Mouse (Mus musculus) spleen, adult 2 months (tissue): ENCODE results near the gene Adamts8. TPM values are rescaled to one million over a fixed set of nuclear protein-coding genes. Genes with fewer than 3 reads are reported as not detected.

Experiments used
- DNase-seq, 2 experiments: peaks; one replicate each; pipeline versions ENCODE4 v3.0.0 to v3.0.0-alpha.2; 2012 to 2021; ENCODE audit warnings: low spot score in 2 of 2, low read depth in 1 of 2
- H3K27ac ChIP-seq: fragments of 200-500 bp; 2 replicates; pipeline ENCODE4 v1.5.1; 2012; ENCODE audit warnings: low read length, inconsistent platforms; ENCODE audit not compliant: insufficient read depth
- H3K27me3 ChIP-seq: fragments of 200-500 bp; 2 replicates; pipeline ENCODE4 v1.6.1; 2012; ENCODE audit warnings: mild to moderate bottlenecking, moderate library complexity, low read length, inconsistent platforms; ENCODE audit not compliant: control insufficient read depth, insufficient read depth
- H3K36me3 ChIP-seq: fragments of 200-500 bp; 2 replicates; pipeline ENCODE4 v1.6.1; 2012; ENCODE audit warnings: mild to moderate bottlenecking, low read length, inconsistent platforms; ENCODE audit not compliant: control insufficient read depth, insufficient read depth
- H3K4me1 ChIP-seq: fragments of 200-500 bp; 2 replicates; pipeline ENCODE4 v1.6.1; 2011; ENCODE audit warnings: inconsistent platforms; ENCODE audit not compliant: control insufficient read depth, insufficient read depth, insufficient read length
- H3K4me3 ChIP-seq: fragments of 200-500 bp; 2 replicates; pipeline ENCODE4 v1.5.1; 2011; ENCODE audit warnings: mild to moderate bottlenecking, inconsistent platforms; ENCODE audit not compliant: insufficient read depth, insufficient read length; ENCODE audit errors: extremely low read depth
- CTCF ChIP-seq: fragments of 200-500 bp; IDR thresholded peaks from 2 replicates; pipeline ENCODE4 v1.5.1; 2011; ENCODE audit warnings: mild to moderate bottlenecking, inconsistent platforms; ENCODE audit not compliant: insufficient read depth, insufficient read length, insufficient replicate concordance; ENCODE audit errors: extremely low read depth
- POLR2A ChIP-seq: fragments of 200-500 bp; IDR thresholded peaks from 2 replicates; pipeline ENCODE4 v1.6.1; 2011; ENCODE audit warnings: low read depth, low read length, inconsistent platforms
- WGBS: fragments of 180-500 bp; shearing (Covaris S2); methylation state at CpG from one replicate; pipeline ENCODE4 v1.1.7; 2018; 5-methylcytosine and 5-hydroxymethylcytosine counted together
- polyA plus RNA-seq: library from polyadenylated mRNA; depleted of rRNA; stranded (reverse); fragments of >200 nt; gene quantifications from 2 replicates; pipeline ENCODE4 v1.2.3, GENCODE M21; 2012

Adamts8 gene
- polyA plus RNA-seq, 1 experiment = 0.83 TPM

- Histone ChIP-seq H3K4me1 (no peaks in the 10 kb centered on the region), H3K4me3 (no peak overlapping the region), H3K27me3 (no peaks in the 10 kb centered on the region), H3K36me3 (no peaks in the 10 kb centered on the region), H3K27ac (no peak overlapping the region)
- TF ChIP-seq POLR2A = no peak
- no peak for TF ChIP-seq CTCF
- 84% methylated on average over 3 of the region's 3 CpGs for WGBS
- DNase-seq = no peak
These were observed 28.9 kb upstream of the Adamts8 start for GRCm38 (mm10) chr9:30913429-30913828.

- WGBS = 87% methylated on average over 2 of the region's 2 CpGs
- Histone ChIP-seq H3K36me3 (no peaks in the 10 kb centered on the region), H3K4me3 (no peak overlapping the region), H3K27me3 (no peaks in the 10 kb centered on the region), H3K4me1 (no peaks in the 10 kb centered on the region), H3K27ac (no peak overlapping the region)
- no peak for DNase-seq
- TF ChIP-seq POLR2A = no peak
- no peak for TF ChIP-seq CTCF
These were observed 28.1 kb upstream of the Adamts8 start for GRCm38 (mm10) chr9:30914241-30914640.

- Histone ChIP-seq H3K27me3 (no peaks in the 10 kb centered on the region), H3K27ac (no peak overlapping the region), H3K4me1 (no peaks in the 10 kb centered on the region), H3K4me3 (no peak overlapping the region), H3K36me3 (no peaks in the 10 kb centered on the region)
- no peak for DNase-seq
- WGBS = 82% methylated on average over 6 of the region's 6 CpGs
- TF ChIP-seq CTCF (no peak), POLR2A (no peak)
These were observed 25.9 kb upstream of the Adamts8 start for GRCm38 (mm10) chr9:30916266-30916968.

- no peak overlapping the region for H3K27ac ChIP-seq
- H3K36me3 ChIP-seq = no peaks in the 10 kb centered on the region
- no peak for TF ChIP-seq CTCF
- no peak for TF ChIP-seq POLR2A
- H3K4me1 ChIP-seq = no peaks in the 10 kb centered on the region
- H3K27me3 ChIP-seq = peaks cover 3% of the 10 kb centered on the region; the same call in 1 of the 2 replicates
- H3K4me3 ChIP-seq = no peak overlapping the region
- no peak for DNase-seq
- 62% methylated on average over 12 of the region's 12 CpGs for WGBS
These were observed 23.7 kb upstream of the Adamts8 start for GRCm38 (mm10) chr9:30918466-30919356.

GRCm38 (mm10) chr9:30919686-30920085 lies 22.7 kb upstream of the Adamts8 start:
- Histone ChIP-seq H3K4me1 (no peaks in the 10 kb centered on the region), H3K27ac (no peak overlapping the region), H3K27me3 (peaks cover 3% of the 10 kb centered on the region; the same call in 1 of the 2 replicates), H3K4me3 (no peak overlapping the region), H3K36me3 (no peaks in the 10 kb centered on the region)
- TF ChIP-seq POLR2A (no peak), CTCF (no peak)
- 79% methylated on average over 9 of the region's 9 CpGs for WGBS
- no peak for DNase-seq

- Histone ChIP-seq H3K4me3 (no peak overlapping the region), H3K27ac (no peak overlapping the region), H3K36me3 (no peaks in the 10 kb centered on the region), H3K27me3 (peaks cover 3% of the 10 kb centered on the region; the same call in 1 of the 2 replicates), H3K4me1 (no peaks in the 10 kb centered on the region)
- 28% methylated on average over 6 of the region's 6 CpGs for WGBS
- DNase-seq = no peak
- TF ChIP-seq POLR2A (no peak), CTCF (no peak)
These were observed 21.6 kb upstream of the Adamts8 start for GRCm38 (mm10) chr9:30920736-30921135.
